9 mouse cellular contexts compared by ENCODE assay signal in the genomic region with DNA sequence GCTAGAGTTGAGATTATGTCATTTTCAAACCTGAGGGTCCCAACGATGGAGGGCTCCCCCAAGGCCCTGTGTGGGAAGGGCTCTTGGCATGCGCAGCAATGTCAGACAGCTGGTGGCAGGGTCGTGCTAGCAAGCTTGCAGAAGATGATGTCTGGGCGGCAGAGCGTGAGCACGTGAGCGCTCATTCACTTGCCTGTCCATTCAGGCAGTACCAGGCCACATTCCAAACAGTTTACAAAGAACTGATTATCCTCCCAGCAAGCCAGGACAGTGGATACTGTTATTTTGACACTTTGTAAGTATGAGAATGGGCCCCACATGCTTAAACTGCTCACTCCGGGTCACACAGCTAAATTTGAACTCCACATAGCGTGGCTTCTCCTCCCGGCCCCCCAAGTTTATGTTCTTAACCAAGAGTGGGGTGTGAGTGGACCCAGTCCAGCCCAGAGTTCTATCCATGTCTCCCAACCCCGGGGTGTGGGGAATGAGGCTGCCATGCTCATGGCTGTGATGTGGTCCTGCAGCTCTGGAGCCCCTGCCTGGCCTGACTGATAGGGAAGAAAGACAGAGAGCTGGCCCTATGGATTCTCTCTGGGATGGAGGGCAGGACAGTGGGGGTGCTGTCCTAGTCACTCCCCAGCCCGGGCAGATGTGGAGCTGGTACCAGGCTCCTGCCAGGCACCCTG. TPM values are rescaled to one million over a fixed set of nuclear protein-coding genes. Genes with fewer than 3 reads are reported as not detected.
DNase-seq lines count a peak whose midpoint lies in the region; ATAC-seq and TF ChIP-seq lines count a peak whose summit lies in the region.
"Had no signal": no experiment of that assay in that cellular context is flagged by ENCODE, and none has a peak within 500 bp of the region (broad histone marks: within the 10 kb centered on the region; RNA-seq: fewer than 3 reads in every experiment).

No protein-coding gene starts in this region.

- peak overlapping the region; percentile 63 for H3K27ac ChIP-seq in heart, embryonic 12.5 days (ENCODE audit: poor library complexity, severe bottlenecking)
- peak overlapping the region; percentile 83 for H3K27ac ChIP-seq in heart, embryonic 13.5 days (replicated peaks)
- H3K27ac ChIP-seq in limb, embryonic 14.5 days (replicated peaks; ENCODE audit: low read depth, low read length), result peak overlapping the region; percentile 79

- 0 out of 2 replicates have a peak, but pooled peaks have one; percentile 4 for ATAC-seq in heart, embryonic 12.5 days (ENCODE audit: insufficient number of reproducible peaks, low FRiP score)
- ATAC-seq in heart, embryonic 13.5 days (ENCODE audit: extremely low read depth, insufficient number of reproducible peaks, low FRiP score, low TSS enrichment), result no peak; the same call in 1 of the 2 replicates
- 0 out of 2 replicates have a peak, but pooled peaks have one; percentile 11 for ATAC-seq in limb, embryonic 14.5 days (ENCODE audit: low FRiP score, low read depth)

- peak overlapping the region; percentile 48; the same call in 1 of the 2 replicates for H3K9ac ChIP-seq in heart, embryonic 12.5 days
- H3K9ac ChIP-seq in heart, embryonic 13.5 days, result peak overlapping the region; percentile 68
- H3K9ac ChIP-seq in limb, embryonic 14.5 days (ENCODE audit: low read depth, low read length, severe bottlenecking), result peak overlapping the region; percentile 34; the same call in 1 of the 2 replicates

- H3K4me1 ChIP-seq in heart, embryonic 12.5 days (replicated peaks), result peaks cover 54% of the 10 kb centered on the region
- H3K4me1 ChIP-seq in heart, embryonic 13.5 days, result peaks cover 56% of the 10 kb centered on the region
- peaks cover 50% of the 10 kb centered on the region for H3K4me1 ChIP-seq in limb, embryonic 14.5 days (ENCODE audit: control insufficient read depth, insufficient read depth, low read length)

- no peak for TF ChIP-seq POLR2A in limb, embryonic 14.5 days (IDR thresholded peaks at IDR 0.05; ENCODE audit: borderline replicate concordance, extremely low read depth, insufficient read depth, insufficient read length)

- DNase-seq in heart, adult 9 months (ENCODE audit: low spot score in 2 of 2), result no peak
- peak; percentile 85 for DNase-seq in Muller cell, postnatal 12 days (ENCODE audit: inconsistent ontology term)
- DNase-seq in limb, embryonic 14.5 days (ENCODE audit: low spot score), result no peak
- no peak for DNase-seq in ovary, adult 18-20 months (ENCODE audit: low spot score)
- DNase-seq in ovary, postnatal 14 days (ENCODE audit: low spot score), result no peak
- no peak for DNase-seq in adrenal gland, adult 8-10 months

- H3K9me3 ChIP-seq in heart, embryonic 12.5 days (replicated peaks), result no peaks in the 10 kb centered on the region
- H3K9me3 ChIP-seq in heart, embryonic 13.5 days, result no peaks in the 10 kb centered on the region
- H3K9me3 ChIP-seq in limb, embryonic 14.5 days (ENCODE audit: control insufficient read depth, low read length), result no peaks in the 10 kb centered on the region

- H3K36me3 ChIP-seq in heart, embryonic 12.5 days, result no peaks in the 10 kb centered on the region
- no peaks in the 10 kb centered on the region for H3K36me3 ChIP-seq in heart, embryonic 13.5 days
- no peaks in the 10 kb centered on the region for H3K36me3 ChIP-seq in limb, embryonic 14.5 days (ENCODE audit: control insufficient read depth, insufficient read depth, low read length)

- H3K4me3 ChIP-seq in heart, embryonic 12.5 days, result no peak overlapping the region
- H3K4me3 ChIP-seq in heart, embryonic 13.5 days, result no peak overlapping the region
- no peak overlapping the region for H3K4me3 ChIP-seq in limb, embryonic 14.5 days (replicated peaks; ENCODE audit: low read length)
- H3K4me3 ChIP-seq: erythroblast, embryonic 14.5 days had no signal

- no peaks in the 10 kb centered on the region for H3K27me3 ChIP-seq in heart, embryonic 12.5 days (replicated peaks)
- peaks cover 4% of the 10 kb centered on the region for H3K27me3 ChIP-seq in heart, embryonic 13.5 days (replicated peaks)
- H3K27me3 ChIP-seq in limb, embryonic 14.5 days (ENCODE audit: control insufficient read depth, insufficient read depth, low read length), result no peaks in the 10 kb centered on the region

- WGBS in heart, embryonic 12.5 days, result 18% methylated on average over 12 of the region's 12 CpGs
- WGBS in heart, embryonic 13.5 days, result 14% methylated on average over 12 of the region's 12 CpGs
- 39% methylated on average over 12 of the region's 12 CpGs for WGBS in limb, embryonic 14.5 days

- peak overlapping the region; percentile 27 for H3K4me2 ChIP-seq in heart, embryonic 12.5 days
- peak overlapping the region; percentile 42 for H3K4me2 ChIP-seq in heart, embryonic 13.5 days
- peak overlapping the region; percentile 20; the same call in 1 of the 2 replicates for H3K4me2 ChIP-seq in limb, embryonic 14.5 days (replicated peaks; ENCODE audit: low read depth, low read length, severe bottlenecking)

RNA-seq across cellular contexts. Expression of gene Ece1, which starts 34.7 kb away (rescaled TPM):
- 122 and 144 TPM in 2 replicates for polyA plus RNA-seq in heart, embryonic 12.5 days (2016; fragmentation: Nextera tagmentation; extraction: Ambion mirVana)
- polyA plus RNA-seq in heart, embryonic 13.5 days (2015; fragmentation: Nextera tagmentation; extraction: Ambion mirVana), result 77.4 and 78.9 TPM in 2 replicates
- polyA plus RNA-seq in limb, embryonic 14.5 days (2012; rRNA removed), result 28.9 and 42.4 TPM in 2 replicates
- polyA plus RNA-seq in limb, embryonic 14.5 days (2014; fragmentation: Nextera tagmentation; extraction: Ambion mirVana), result 44.3 and 45.7 TPM in 2 replicates
- total RNA-seq in adrenal gland, adult 8-10 months (2022), result 100 to 1,000 TPM; 248 to 380 (median 315) TPM
